Mouse (Mus musculus): ENCODE results near the gene Tfip11. TPM values are rescaled to one million over a fixed set of nuclear protein-coding genes. Genes with fewer than 3 reads are reported as not detected.

Tfip11 gene
- polyA plus RNA-seq, 1 experiment from 2014 or later: 27.1 TPM

DNA sequence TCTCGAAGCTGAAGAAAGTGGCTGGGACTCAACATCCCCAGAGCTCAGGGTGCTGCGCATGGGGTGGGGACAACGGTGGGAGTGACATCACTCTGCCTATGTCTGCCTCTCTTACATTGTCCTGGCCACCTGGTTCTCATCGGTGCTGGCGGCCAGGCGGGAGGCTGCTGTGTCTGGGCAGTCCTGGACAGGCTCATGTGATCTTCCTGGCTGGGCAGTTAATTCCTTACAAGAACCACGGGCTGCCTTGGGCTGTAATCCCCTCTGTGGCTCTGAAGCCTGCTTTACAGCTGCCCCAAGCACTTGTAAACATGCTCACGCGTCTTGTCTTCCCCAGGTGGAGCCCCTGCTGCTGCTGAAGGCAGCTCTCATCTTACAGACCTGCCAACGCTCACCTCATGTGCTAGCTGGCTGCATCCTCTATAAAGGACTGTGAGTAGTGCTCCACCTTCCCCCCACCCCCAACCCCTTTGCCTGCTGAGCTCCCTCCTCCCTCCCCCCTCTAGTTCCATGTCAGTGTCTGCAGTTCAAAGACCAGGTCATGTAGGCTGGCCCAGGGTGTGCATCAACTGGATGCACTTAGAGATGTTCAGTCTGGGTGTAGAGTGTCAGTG, 38.1 kb downstream of the Tfip11 start:
- no peaks in the 10 kb centered on the region for H3K9me3 ChIP-seq (ENCODE audit: low read depth, low read length)
- H3K27me3 ChIP-seq (ENCODE audit: insufficient read depth, low read length): no peaks in the 10 kb centered on the region
- no peaks in the 10 kb centered on the region for H3K4me1 ChIP-seq (ENCODE audit: insufficient read depth)
- no peak overlapping the region for H3K4me3 ChIP-seq (ENCODE audit: low read depth, low read length)
- ATAC-seq (ENCODE audit: insufficient read depth) (no peak), DNase-seq (no peak)
- TF ChIP-seq CTCF (IDR thresholded peaks at IDR 0.05; ENCODE audit: low read depth): no peak
- H3K36me3 ChIP-seq (ENCODE audit: insufficient read depth): peaks cover 50% of the 10 kb centered on the region; the same call in 1 of the 2 replicates
- no peak overlapping the region for H3K4me2 ChIP-seq
- no peak overlapping the region for H3K27ac ChIP-seq (ENCODE audit: low read depth)
- no peak overlapping the region for H3K9ac ChIP-seq
- 70% methylated on average over 10 of the region's 10 CpGs for WGBS

- no peak for DNase-seq
- H3K27ac ChIP-seq (ENCODE audit: low read depth): no peak overlapping the region
- H3K27me3 ChIP-seq (ENCODE audit: insufficient read depth, low read length): no peaks in the 10 kb centered on the region
- no peaks in the 10 kb centered on the region for H3K4me1 ChIP-seq (ENCODE audit: insufficient read depth)
- no peak overlapping the region for H3K9ac ChIP-seq
- no peak overlapping the region for H3K4me2 ChIP-seq
- peaks cover 67% of the 10 kb centered on the region for H3K36me3 ChIP-seq (ENCODE audit: insufficient read depth)
- 93% methylated on average over 6 of the region's 6 CpGs for WGBS
- H3K4me3 ChIP-seq (ENCODE audit: low read depth, low read length): no peak overlapping the region
- ATAC-seq (ENCODE audit: insufficient read depth): no peak
- H3K9me3 ChIP-seq (ENCODE audit: low read depth, low read length): no peaks in the 10 kb centered on the region
- no peak for TF ChIP-seq CTCF (IDR thresholded peaks at IDR 0.05; ENCODE audit: low read depth)
These were observed 40.7 kb downstream of the Tfip11 start for GRCm38 (mm10) chr5:112366879-112367278.

- Histone ChIP-seq H3K4me3 (ENCODE audit: low read depth, low read length) (no peak overlapping the region), H3K36me3 (ENCODE audit: insufficient read depth) (peaks cover 71% of the 10 kb centered on the region), H3K27me3 (ENCODE audit: insufficient read depth, low read length) (no peaks in the 10 kb centered on the region), H3K27ac (ENCODE audit: low read depth) (no peak overlapping the region), H3K9ac (no peak overlapping the region), H3K4me2 (no peak overlapping the region), H3K4me1 (ENCODE audit: insufficient read depth) (no peaks in the 10 kb centered on the region), H3K9me3 (ENCODE audit: low read depth, low read length) (no peaks in the 10 kb centered on the region)
- DNase-seq: no peak
- 86% methylated on average over 4 of the region's 4 CpGs for WGBS
- no peak for ATAC-seq (ENCODE audit: insufficient read depth)
- 0 out of 2 replicates have a peak, but pooled peaks have one; percentile 2 for TF ChIP-seq CTCF (IDR thresholded peaks at IDR 0.05; ENCODE audit: low read depth)
These were observed 41.2 kb downstream of the Tfip11 start for GRCm38 (mm10) chr5:112367338-112367737.

- peaks cover 74% of the 10 kb centered on the region for H3K36me3 ChIP-seq (ENCODE audit: insufficient read depth)
- TF ChIP-seq CTCF (IDR thresholded peaks at IDR 0.05; ENCODE audit: low read depth): no peak
- H3K27me3 ChIP-seq (ENCODE audit: insufficient read depth, low read length): no peaks in the 10 kb centered on the region
- H3K4me2 ChIP-seq: no peak overlapping the region
- DNase-seq: no peak
- no peak overlapping the region for H3K27ac ChIP-seq (ENCODE audit: low read depth)
- no peak overlapping the region for H3K9ac ChIP-seq
- no peaks in the 10 kb centered on the region for H3K9me3 ChIP-seq (ENCODE audit: low read depth, low read length)
- H3K4me1 ChIP-seq (ENCODE audit: insufficient read depth): no peaks in the 10 kb centered on the region
- no peak overlapping the region for H3K4me3 ChIP-seq (ENCODE audit: low read depth, low read length)
- ATAC-seq (ENCODE audit: insufficient read depth): no peak
- 84% methylated on average over 12 of the region's 12 CpGs for WGBS
These were observed 41.8 kb downstream of the Tfip11 start for GRCm38 (mm10) chr5:112367929-112368328.

DNA sequence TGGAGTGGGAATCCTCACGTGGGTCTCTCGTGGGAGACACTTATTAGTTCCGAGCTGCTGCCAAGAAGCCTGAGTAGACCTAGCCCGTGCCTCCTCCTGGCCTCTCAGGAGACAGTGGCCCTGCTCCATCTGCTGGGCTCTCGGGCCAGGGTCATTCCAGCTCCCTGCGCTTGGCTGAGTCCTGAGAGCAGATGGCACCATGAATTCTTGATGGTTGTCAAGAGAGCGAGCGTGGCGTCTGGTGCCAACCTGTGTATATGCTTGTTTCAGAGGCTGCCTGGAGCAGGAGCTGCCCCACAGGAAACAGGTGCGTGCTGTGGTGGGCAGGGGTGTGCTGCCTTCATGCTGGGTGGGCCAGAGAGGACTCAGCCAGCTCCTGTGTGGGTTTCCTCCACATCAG, 42.5 kb downstream of the Tfip11 start:
- no peaks in the 10 kb centered on the region for H3K27me3 ChIP-seq (ENCODE audit: insufficient read depth, low read length)
- no peak overlapping the region for H3K27ac ChIP-seq (ENCODE audit: low read depth)
- 86% methylated on average over 10 of the region's 10 CpGs for WGBS
- no peaks in the 10 kb centered on the region for H3K4me1 ChIP-seq (ENCODE audit: insufficient read depth)
- TF ChIP-seq CTCF (IDR thresholded peaks at IDR 0.05; ENCODE audit: low read depth): no peak
- no peak overlapping the region for H3K4me3 ChIP-seq (ENCODE audit: low read depth, low read length)
- H3K36me3 ChIP-seq (ENCODE audit: insufficient read depth): peaks cover 67% of the 10 kb centered on the region
- H3K4me2 ChIP-seq: no peak overlapping the region
- ATAC-seq (ENCODE audit: insufficient read depth) (no peak), DNase-seq (no peak)
- H3K9ac ChIP-seq: no peak overlapping the region
- no peaks in the 10 kb centered on the region for H3K9me3 ChIP-seq (ENCODE audit: low read depth, low read length)

- 89% methylated on average over 13 of the region's 13 CpGs for WGBS
- no peaks in the 10 kb centered on the region for H3K4me1 ChIP-seq (ENCODE audit: insufficient read depth)
- H3K36me3 ChIP-seq (ENCODE audit: insufficient read depth): peaks cover 65% of the 10 kb centered on the region
- no peak for ATAC-seq (ENCODE audit: insufficient read depth)
- H3K27me3 ChIP-seq (ENCODE audit: insufficient read depth, low read length): no peaks in the 10 kb centered on the region
- no peak for TF ChIP-seq CTCF (IDR thresholded peaks at IDR 0.05; ENCODE audit: low read depth)
- H3K9ac ChIP-seq: no peak overlapping the region
- no peak overlapping the region for H3K4me3 ChIP-seq (ENCODE audit: low read depth, low read length)
- DNase-seq: no peak
- no peaks in the 10 kb centered on the region for H3K9me3 ChIP-seq (ENCODE audit: low read depth, low read length)
- no peak overlapping the region for H3K27ac ChIP-seq (ENCODE audit: low read depth)
- no peak overlapping the region for H3K4me2 ChIP-seq
These were observed 43.2 kb downstream of the Tfip11 start for GRCm38 (mm10) chr5:112369326-112369725.

- Histone ChIP-seq H3K4me1 (ENCODE audit: insufficient read depth) (no peaks in the 10 kb centered on the region), H3K4me3 (ENCODE audit: low read depth, low read length) (no peak overlapping the region), H3K9me3 (ENCODE audit: low read depth, low read length) (no peaks in the 10 kb centered on the region), H3K27me3 (ENCODE audit: insufficient read depth, low read length) (no peaks in the 10 kb centered on the region), H3K36me3 (ENCODE audit: insufficient read depth) (peaks cover 68% of the 10 kb centered on the region), H3K9ac (no peak overlapping the region), H3K27ac (ENCODE audit: low read depth) (no peak overlapping the region), H3K4me2 (no peak overlapping the region)
- 95% methylated on average over 12 of the region's 12 CpGs for WGBS
- DNase-seq (no peak), ATAC-seq (ENCODE audit: insufficient read depth) (no peak)
- TF ChIP-seq CTCF (IDR thresholded peaks at IDR 0.05; ENCODE audit: low read depth): no peak
These were observed 44.2 kb downstream of the Tfip11 start for GRCm38 (mm10) chr5:112370236-112370813.
